Mouse (Mus musculus) heart, adult 18-20 months (tissue): ENCODE results near the gene Gpatch1. TPM values are rescaled to one million over a fixed set of nuclear protein-coding genes. Genes with fewer than 3 reads are reported as not detected.

Experiments
- DNase-seq, 2 experiments: peaks; one replicate each; pipeline ENCODE4 v3.0.0; 2021 to 2022; ENCODE audit warnings: mixed read lengths in 1 of 2
- long read RNA-seq, 2 experiments: library from polyadenylated mRNA; stranded (forward); transcript quantifications; one replicate each; pipeline ENCODE4 v2.0.0; 2021
- total RNA-seq, 2 experiments: library from RNA; stranded (reverse); gene quantifications; 2 replicates each; pipeline ENCODE4 v1.2.3; 2021

Gpatch1 gene
- total RNA-seq: 10 to 100 TPM; 11.5 to 11.7 TPM
- long read RNA-seq, experiment 1, transcript Gpatch1-201 (20 exons, 3,065 nt): major isoform, 7 of 15 reads
- long read RNA-seq, experiment 1, partial matches to known transcripts: 5 of 15 reads
- long read RNA-seq, experiment 1, other reads (novel, unspliced or antisense): 3 of 15 reads
- long read RNA-seq, experiment 2, transcript Gpatch1-201 (20 exons, 3,065 nt): major isoform, 7 of 9 reads
- long read RNA-seq, experiment 2, partial matches to known transcripts: 0 of 9 reads
- long read RNA-seq, experiment 2, other reads (novel, unspliced or antisense): 2 of 9 reads

GRCm38 (mm10) chr7:35317729-35318609, at the start of gene Gpatch1:
Gpatch1 (minus strand) TSS chr7:35318440.
- DNase-seq: peak; percentile 92 to 100

DNA sequence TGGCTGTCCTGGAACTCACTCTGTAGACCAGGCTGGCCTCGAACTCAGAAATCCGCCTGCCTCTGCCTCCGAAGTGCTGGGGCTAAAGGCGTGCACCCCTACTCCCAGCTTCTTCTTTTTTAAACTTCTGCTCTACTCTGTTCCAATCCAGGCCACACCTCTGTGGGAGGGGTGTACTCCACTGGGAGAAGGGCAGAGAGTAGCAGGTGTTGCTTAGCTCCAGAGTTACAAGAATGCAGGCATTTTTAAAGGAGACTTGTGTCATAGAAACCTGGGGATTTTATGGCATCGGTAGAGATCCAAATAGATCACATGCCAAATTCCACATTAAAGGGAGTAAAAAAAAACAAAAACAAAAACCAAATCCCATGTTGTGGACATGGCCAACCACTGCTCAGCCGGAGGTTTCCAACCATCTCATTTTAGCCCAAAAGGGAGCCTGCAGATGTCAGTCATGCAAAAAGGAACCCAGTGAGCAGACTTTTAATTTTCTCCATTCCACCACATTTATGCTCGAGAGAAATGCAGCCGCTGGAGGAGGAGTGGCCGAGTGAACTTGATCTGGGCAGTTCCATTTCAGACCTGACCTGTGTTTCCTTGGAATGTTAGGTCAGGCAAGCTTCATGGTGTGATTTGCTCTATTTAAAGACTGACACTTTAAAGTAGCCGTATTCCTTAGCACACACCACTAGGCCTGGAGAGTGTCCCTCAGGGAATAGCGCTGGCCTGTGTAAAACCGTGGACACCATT, 47.1 kb upstream of the Gpatch1 start:
- no peak for DNase-seq

DNA sequence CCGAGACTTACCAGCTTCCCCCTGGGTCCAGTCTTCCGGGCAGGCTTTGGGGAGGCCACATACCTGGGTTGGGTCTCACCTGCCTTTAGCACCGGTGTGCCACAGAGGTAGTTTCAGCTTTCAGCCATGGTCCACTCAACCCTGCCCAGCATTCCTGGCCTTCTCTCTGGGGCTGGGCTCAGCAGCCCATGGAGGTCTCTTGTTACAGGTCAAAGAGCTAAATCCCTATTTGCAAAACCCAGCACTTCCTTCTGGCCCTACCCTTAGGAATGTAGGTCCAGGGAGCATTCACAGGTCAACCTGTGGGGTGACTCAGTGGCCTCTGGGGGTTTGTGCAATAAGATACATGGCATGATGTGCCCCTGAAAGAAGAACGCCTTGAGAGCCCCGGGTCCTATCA, 44.6 kb upstream of the Gpatch1 start:
- DNase-seq: no peak

GRCm38 (mm10) chr7:35362253-35362652, 44.0 kb upstream of the Gpatch1 start:
- no peak for DNase-seq

DNA sequence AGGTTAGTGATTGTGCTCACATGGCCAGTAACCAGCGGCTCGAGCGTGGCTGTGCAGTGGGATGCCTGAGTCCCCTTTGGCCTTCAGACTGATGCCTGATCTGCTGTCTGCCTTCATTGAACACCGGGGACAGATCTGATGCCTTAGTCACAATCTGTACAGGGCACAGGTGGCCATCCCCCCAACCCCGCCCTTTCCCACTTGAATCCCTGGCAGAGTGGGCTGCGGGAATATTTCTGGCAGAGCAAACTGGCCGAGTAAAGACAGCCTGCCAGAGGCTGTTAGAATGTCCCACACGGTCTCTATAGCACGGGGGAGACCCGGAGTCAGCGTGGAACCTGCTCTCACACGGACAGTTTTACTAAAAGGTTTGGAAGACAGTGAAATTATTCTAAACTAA, 39.4 kb upstream of the Gpatch1 start:
- DNase-seq: no peak

DNA sequence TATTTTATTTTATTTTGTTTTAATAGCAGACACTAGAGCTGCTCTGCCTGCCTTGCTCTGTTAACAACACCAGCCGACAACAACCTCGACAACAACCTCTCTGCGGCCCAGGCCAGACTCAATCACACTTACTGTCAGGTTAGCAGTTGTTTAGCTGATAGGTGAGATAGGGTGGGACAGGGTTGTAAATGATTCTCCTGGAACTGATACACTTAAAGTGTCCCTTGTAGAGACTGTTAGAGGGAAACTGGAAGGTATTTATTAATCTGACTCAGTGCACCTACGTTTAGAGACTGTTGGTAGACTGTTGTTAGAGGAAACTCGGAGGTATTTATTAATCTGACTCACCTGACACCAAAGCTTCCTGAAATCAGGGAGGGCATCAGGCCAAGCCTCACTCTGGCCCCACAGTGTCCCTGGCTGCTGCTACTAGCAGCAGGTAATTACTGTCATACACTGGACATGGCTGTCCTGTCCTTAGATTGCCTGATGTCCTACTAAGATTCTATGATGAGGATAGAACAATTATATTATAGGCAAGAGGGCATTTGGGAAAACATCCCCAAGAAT, 37.1 kb upstream of the Gpatch1 start:
- no peak for DNase-seq

DNA sequence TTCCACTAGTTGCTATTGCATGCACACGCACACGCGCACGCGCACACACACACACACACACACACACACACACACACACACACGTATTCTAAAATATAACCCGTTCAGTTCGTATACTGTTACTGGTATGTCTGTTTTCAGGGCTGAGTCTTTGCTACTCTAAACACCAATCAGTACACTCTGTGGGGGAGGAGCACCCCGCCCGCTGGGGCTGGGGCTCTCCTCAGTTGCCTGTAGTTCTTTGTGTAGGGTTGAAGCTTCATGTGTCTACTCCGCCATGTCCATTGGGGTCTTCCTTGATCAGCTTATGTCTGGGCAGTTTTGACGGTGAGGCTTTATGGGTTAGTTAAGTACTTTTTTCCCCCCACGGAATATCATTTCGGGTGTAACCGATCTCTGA, 35.1 kb upstream of the Gpatch1 start:
- DNase-seq: no peak

GRCm38 (mm10) chr7:35351155-35351554, 32.9 kb upstream of the Gpatch1 start:
- no peak for DNase-seq

- DNase-seq: no peak
These were observed 31.8 kb upstream of the Gpatch1 start for GRCm38 (mm10) chr7:35349886-35350684.

- no peak for DNase-seq
These were observed 30.8 kb upstream of the Gpatch1 start for GRCm38 (mm10) chr7:35349022-35349421.

GRCm38 (mm10) chr7:35347918-35348700, 29.9 kb upstream of the Gpatch1 start:
- peak in 1 of 2 experiments; percentile 25 for DNase-seq

GRCm38 (mm10) chr7:35344785-35345330, 26.6 kb upstream of the Gpatch1 start:
- DNase-seq: no peak

GRCm38 (mm10) chr7:35342498-35342897, 24.3 kb upstream of the Gpatch1 start:
- no peak for DNase-seq

DNA sequence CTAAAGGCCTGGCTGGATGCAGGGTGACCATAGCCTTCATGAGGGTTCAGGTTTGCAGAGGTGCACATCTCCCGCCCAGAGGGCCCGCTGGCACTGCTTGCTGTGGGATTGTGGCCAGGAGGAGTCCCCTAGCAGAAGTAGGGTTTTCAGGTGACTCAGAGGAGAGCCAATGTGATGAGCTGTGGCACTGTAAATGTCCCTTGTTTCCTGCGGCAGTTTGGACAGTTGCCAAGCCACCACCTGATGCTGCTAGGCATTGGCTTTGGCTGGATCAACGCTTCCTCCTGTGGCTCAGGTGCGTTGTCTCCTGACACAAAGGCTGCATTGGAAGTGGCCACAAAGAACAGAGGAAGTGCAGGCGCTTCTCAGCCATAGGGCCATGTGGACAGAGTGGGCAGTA, 23.0 kb upstream of the Gpatch1 start:
- DNase-seq: no peak

GRCm38 (mm10) chr7:35340196-35340595, 22.0 kb upstream of the Gpatch1 start:
- DNase-seq: no peak

DNA sequence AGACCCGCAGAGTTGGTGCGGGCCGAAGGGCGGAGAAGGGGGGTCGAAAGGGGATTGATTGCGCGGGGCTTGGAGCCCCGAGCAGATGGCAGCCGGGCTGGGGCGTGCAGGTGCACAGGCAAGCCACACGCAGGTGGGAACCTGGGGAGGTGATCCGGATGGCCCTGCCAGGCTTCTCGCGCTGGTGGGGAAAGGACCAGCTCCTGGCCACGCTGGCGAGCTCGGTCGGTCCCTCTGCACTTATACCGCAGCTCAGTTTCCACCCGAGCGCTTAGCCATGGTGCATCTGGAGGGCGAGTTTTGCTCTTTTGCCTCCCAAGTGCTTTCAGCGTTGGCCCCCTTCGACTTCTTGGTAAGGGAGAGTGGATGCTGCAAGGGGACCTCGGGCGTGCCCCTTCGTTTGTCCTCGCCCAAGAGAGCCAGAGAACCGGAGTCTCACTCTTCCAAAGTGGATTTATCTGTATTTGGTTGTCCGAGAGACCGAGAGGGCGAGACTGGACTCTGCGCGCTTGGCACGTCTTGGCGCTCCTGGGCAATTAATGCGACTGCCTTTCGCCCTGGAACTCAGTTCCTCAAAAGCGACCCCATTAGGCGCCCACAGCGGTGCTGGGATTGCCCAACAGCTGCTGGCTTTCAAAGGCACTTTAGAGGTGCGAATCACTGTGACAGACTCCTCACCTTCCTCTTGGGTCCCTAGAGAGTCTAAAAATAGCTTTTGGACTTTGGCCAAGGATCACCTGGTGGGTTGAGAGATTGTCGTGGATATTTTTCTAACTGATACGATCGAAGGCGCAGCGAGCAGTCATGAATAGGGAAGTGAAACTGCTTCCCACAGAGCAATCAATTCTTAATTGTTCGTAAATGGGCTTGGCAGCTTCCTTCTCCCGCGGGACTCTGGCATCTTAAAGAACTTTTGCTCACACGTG, 16.6 kb upstream of the Gpatch1 start:
- DNase-seq: peak; percentile 49 to 62

DNA sequence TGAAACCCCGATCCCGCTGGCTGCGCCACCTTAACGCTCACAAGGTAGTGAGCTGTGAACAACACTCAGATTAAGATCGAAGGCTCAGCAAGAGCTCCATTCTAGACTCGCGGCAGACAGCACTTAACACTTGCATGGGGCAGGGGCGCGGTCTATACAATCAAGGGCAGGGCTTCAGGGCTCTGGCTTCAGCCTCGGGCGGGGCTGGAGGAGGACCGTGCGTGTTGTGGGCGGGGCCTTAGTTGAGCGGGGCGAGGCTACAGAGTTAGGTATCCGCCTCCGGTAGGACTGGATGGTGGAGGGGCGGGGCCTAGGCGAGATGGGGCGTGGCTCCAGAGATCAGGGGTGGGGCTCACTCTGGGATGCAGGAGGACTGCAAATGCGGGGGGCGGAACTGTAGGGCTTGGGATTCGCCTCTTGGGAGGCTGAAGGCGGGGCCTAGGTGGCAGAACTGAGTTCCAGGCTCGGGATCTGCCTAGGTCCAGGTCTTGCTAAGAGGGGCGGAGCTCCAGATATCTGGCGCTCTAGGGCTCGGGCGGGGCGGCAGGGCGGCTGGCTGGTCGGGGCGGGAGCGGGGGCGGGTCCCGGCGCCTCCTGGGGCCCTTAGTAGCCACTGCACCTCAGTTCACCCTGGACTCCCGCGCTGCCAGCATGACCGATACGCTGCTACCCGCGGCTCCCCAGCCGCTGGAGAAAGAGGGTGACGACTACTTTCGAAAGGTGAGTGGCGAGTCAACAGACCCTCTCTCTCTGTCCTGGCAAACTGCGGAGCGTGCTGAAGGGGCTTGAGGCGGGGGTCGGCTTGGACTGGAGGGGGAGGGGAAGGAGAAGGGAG, 15.7 kb upstream of the Gpatch1 start, which contains the start of gene Rhpn2:
Rhpn2 (plus strand) TSS at position 479 of the 835 bp plus-strand sequence.
- peak; percentile 99 to 100 for DNase-seq

DNA sequence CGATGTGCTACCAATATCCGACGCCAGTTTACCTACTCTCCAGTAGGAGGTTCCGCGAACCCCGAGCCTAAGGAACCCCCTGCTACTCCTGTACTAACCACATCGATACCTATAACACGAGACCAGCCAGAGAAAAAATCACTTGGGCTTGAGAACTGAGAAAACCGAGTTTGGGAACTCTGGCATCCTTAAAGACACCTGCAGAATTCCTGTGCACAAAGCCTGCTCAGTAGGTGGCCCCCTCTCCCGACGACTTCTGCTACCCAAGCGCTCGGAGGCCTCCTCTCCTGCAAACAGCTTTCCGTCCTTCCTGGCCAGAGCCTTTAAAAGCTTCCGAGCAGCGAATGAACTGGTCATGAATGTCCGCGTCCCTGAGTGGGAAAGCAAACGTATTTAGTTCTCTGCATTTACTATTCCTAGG, 15.0 kb upstream of the Gpatch1 start:
- peak in 1 of 2 experiments; percentile 49 for DNase-seq
